Mouse (Mus musculus) heart, adult 2 months (tissue): ENCODE measurements around the gene Map2k5. TPM values are rescaled to one million over a fixed set of nuclear protein-coding genes. Genes with fewer than 3 reads are reported as not detected.
A peak's percentile ranks its signal among the peaks of the same experiment; 100 is the strongest.

Experiments used
- DNase-seq, 2 experiments: peaks; one replicate each; pipeline ENCODE4 v3.0.0; 2021
- H3K27ac ChIP-seq: fragments of 200-600 bp; 2 replicates; pipeline ENCODE4 v1.8.1; 2022
- H3K27me3 ChIP-seq: fragments of 200-500 bp; 2 replicates; pipeline ENCODE4 v1.6.1; 2012; ENCODE audit warnings: mild to moderate bottlenecking, low read length, inconsistent platforms, mixed read lengths; ENCODE audit not compliant: control insufficient read depth, insufficient read depth
- H3K36me3 ChIP-seq: fragments of 200-500 bp; 2 replicates; pipeline ENCODE4 v1.6.1; 2012; ENCODE audit warnings: low read length, inconsistent platforms; ENCODE audit not compliant: control insufficient read depth, insufficient read depth
- H3K4me1 ChIP-seq: fragments of 200-500 bp; 2 replicates; pipeline ENCODE4 v1.6.1; 2011; ENCODE audit warnings: low read length; ENCODE audit not compliant: control insufficient read depth, insufficient read depth
- H3K4me3 ChIP-seq: fragments of 200-600 bp; 2 replicates; pipeline ENCODE4 v1.8.1; 2022
- H3K79me2 ChIP-seq: fragments of 200-500 bp; replicated peaks from 2 replicates; pipeline ENCODE4 v1.6.1; 2012; ENCODE audit warnings: mild to moderate bottlenecking, inconsistent platforms, low read length, moderate library complexity, mixed read lengths; ENCODE audit not compliant: control insufficient read depth, insufficient read depth
- H3K9ac ChIP-seq: fragments of 200-500 bp; 2 replicates; pipeline ENCODE4 v1.6.1; 2012; ENCODE audit warnings: low read depth, mild to moderate bottlenecking, control low read depth, inconsistent platforms, low read length, mixed read lengths
- CTCF ChIP-seq: fragments of 200-600 bp; IDR thresholded peaks from 2 replicates; pipeline ENCODE4 v1.8.1; 2022; ENCODE audit warnings: antibody characterized with exemption, mild to moderate bottlenecking, moderate library complexity
- EP300 ChIP-seq: fragments of 200-500 bp; IDR thresholded peaks from 2 replicates; pipeline ENCODE4 v1.6.1; 2011; ENCODE audit warnings: low read depth, low read length, control low read depth; ENCODE audit not compliant: insufficient read depth
- POLR2A ChIP-seq: fragments of 200-500 bp; IDR thresholded peaks from 2 replicates; pipeline ENCODE4 v1.6.1; 2011; ENCODE audit warnings: mild to moderate bottlenecking, low read depth, low read length, control low read depth; ENCODE audit not compliant: insufficient read depth
- WGBS: fragments of 180-500 bp; shearing (Covaris S2); methylation state at CpG from one replicate; pipeline ENCODE4 v1.1.7; 2018; 5-methylcytosine and 5-hydroxymethylcytosine counted together
- intact Hi-C: fragments of 180-260 bp; cut with DNase I; formaldehyde crosslinking; loops from one replicate; pipeline ENCODE4 v1.15.1; 2025
- polyA plus RNA-seq: library from polyadenylated mRNA; depleted of rRNA; stranded (reverse); fragments of >200 nt; gene quantifications from 2 replicates; pipeline ENCODE4 v1.2.3, GENCODE M21; 2012
- total RNA-seq, 2 experiments: library from RNA; stranded (reverse); gene quantifications; 2 replicates each; pipeline ENCODE4 v1.2.3; 2021

Map2k5 gene
- total and polyA plus RNA-seq, 3 experiments = 17.9 to 31.8 (median 20.7) TPM

- H3K4me3 ChIP-seq = no peak overlapping the region
- no peak for DNase-seq
- no peaks in the 10 kb centered on the region for H3K79me2 ChIP-seq
- no peaks in the 10 kb centered on the region for H3K4me1 ChIP-seq
- intact Hi-C loops = no loop called here
- H3K36me3 ChIP-seq = no peaks in the 10 kb centered on the region
- H3K27me3 ChIP-seq = no peaks in the 10 kb centered on the region
- H3K9ac ChIP-seq = no peak overlapping the region
- 93% methylated on average over 15 of the region's 15 CpGs for WGBS
- no peak overlapping the region for H3K27ac ChIP-seq
- TF ChIP-seq CTCF (no peak), EP300 (no peak), POLR2A (no peak)
These were observed 48.6 kb downstream of the Map2k5 start for GRCm38 (mm10) chr9:63328958-63329685.

DNA sequence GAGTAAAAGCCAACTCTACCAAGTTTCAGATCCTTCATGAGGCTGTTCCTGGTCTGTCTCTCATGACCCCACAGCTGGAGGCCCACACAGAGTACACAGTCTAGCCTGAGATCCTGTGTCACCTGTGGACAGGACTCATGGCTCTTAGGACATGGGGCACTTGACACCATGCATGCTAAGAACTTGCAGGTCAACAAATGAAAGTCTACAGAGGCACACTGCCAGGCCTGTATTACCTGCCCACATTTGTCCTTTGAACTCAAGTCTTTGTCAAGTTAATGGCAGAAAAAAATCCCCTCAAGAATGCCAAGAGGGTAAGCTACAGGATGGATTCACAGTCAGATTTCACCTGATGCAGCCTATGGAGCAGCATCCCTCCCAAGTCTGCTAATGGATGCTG, 62.5 kb downstream of the Map2k5 start:
- no peak overlapping the region for H3K4me3 ChIP-seq
- H3K4me1 ChIP-seq = peaks cover 1% of the 10 kb centered on the region; the same call in 1 of the 2 replicates
- DNase-seq = no peak
- no peaks in the 10 kb centered on the region for H3K27me3 ChIP-seq
- no peak for TF ChIP-seq EP300
- TF ChIP-seq CTCF = no peak
- TF ChIP-seq POLR2A = no peak
- no peaks in the 10 kb centered on the region for H3K79me2 ChIP-seq
- H3K27ac ChIP-seq = no peak overlapping the region
- H3K36me3 ChIP-seq = peaks cover 4% of the 10 kb centered on the region
- H3K9ac ChIP-seq = no peak overlapping the region
- intact Hi-C loops = no loop called here

- H3K27ac ChIP-seq = peak overlapping the region; percentile 74
- no peak overlapping the region for H3K9ac ChIP-seq
- no peaks in the 10 kb centered on the region for H3K27me3 ChIP-seq
- H3K36me3 ChIP-seq = peaks cover 7% of the 10 kb centered on the region
- peaks cover 3% of the 10 kb centered on the region for H3K4me1 ChIP-seq
- WGBS = 72% methylated on average over 4 of the region's 4 CpGs
- H3K79me2 ChIP-seq = no peaks in the 10 kb centered on the region
- DNase-seq = no peak
- no peak for TF ChIP-seq POLR2A
- no peak for TF ChIP-seq EP300
- no peak for TF ChIP-seq CTCF
- intact Hi-C loops = no loop called here
- no peak overlapping the region for H3K4me3 ChIP-seq
These were observed 63.6 kb downstream of the Map2k5 start for GRCm38 (mm10) chr9:63314126-63314525.

DNA sequence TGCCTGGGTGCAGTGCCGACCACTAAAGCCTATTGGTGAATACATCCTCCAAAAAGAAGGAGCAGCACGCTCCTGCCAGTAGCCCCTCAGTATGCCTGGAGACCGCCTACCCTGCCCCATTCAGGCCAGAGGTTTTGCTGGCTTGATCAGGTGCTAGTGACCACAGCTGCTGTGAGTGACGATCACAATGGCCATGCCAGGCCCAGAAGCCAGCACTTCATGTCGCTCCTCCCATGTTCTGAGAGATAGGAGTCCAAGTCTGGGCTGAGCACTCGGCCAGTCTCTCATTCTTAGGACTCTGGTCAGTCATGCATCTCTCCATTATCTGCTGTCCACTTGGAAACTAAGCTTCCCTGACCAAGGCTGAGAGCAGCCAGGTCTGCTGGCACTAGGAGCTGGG, 67.7 kb downstream of the Map2k5 start:
- H3K79me2 ChIP-seq = no peaks in the 10 kb centered on the region
- H3K36me3 ChIP-seq = peaks cover 7% of the 10 kb centered on the region
- no peaks in the 10 kb centered on the region for H3K27me3 ChIP-seq
- H3K9ac ChIP-seq = no peak overlapping the region
- no peak overlapping the region for H3K4me3 ChIP-seq
- H3K4me1 ChIP-seq = peaks cover 11% of the 10 kb centered on the region
- H3K27ac ChIP-seq = peak overlapping the region; percentile 65
- 66% methylated on average over 6 of the region's 6 CpGs for WGBS
- TF ChIP-seq EP300 (no peak), POLR2A (no peak), CTCF (no peak)
- intact Hi-C loops = no loop called here
- peak in 1 of 2 experiments; percentile 49 for DNase-seq

- 29% methylated on average over 5 of the region's 5 CpGs for WGBS
- peak overlapping the region; percentile 65 for H3K27ac ChIP-seq
- intact Hi-C loops = no loop called here
These were observed 68.7 kb downstream of the Map2k5 start for GRCm38 (mm10) chr9:63309008-63309407.

DNA sequence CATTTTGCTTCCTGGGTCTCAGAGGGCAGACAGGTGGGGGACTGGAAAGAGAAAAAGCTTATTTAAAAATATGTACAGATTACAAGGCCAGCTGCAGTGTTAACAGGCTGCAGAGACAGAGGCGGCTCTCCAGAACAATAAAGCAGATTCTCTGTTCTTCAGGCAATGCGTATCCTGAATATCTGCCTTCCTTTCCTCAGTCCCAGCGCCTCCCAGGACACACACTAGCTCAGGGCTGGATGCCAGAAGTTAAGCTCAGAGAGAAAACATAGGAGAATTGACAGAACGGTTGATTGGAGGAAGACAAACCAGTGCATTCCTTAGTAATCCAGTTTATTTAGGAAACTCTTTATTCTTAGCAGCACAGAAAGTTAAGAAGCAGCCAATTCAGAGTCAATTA, 69.3 kb downstream of the Map2k5 start:
- Histone ChIP-seq H3K27me3 (no peaks in the 10 kb centered on the region), H3K9ac (no peak overlapping the region), H3K27ac (peak overlapping the region; percentile 65), H3K36me3 (peaks cover 6% of the 10 kb centered on the region), H3K79me2 (no peaks in the 10 kb centered on the region), H3K4me3 (no peak overlapping the region), H3K4me1 (peaks cover 11% of the 10 kb centered on the region)
- WGBS = 14% methylated on average over 4 of the region's 4 CpGs
- no peak for DNase-seq
- intact Hi-C loops = no loop called here
- TF ChIP-seq POLR2A = no peak
- no peak for TF ChIP-seq CTCF
- TF ChIP-seq EP300 = no peak

More at GRCm38 (mm10) chr9:63309008-63309407, 68.7 kb downstream of the Map2k5 start:
- Histone ChIP-seq H3K27me3 (no peaks in the 10 kb centered on the region), H3K9ac (no peak overlapping the region), H3K79me2 (no peaks in the 10 kb centered on the region), H3K4me3 (no peak overlapping the region), H3K4me1 (peaks cover 11% of the 10 kb centered on the region), H3K36me3 (peaks cover 7% of the 10 kb centered on the region)
- TF ChIP-seq POLR2A (no peak), EP300 (no peak), CTCF (no peak)
- peak in 1 of 2 experiments; percentile 44 for DNase-seq
